Mouse (Mus musculus) CH12.LX (cell line): ENCODE data around the gene Spata13. TPM values are rescaled to one million over a fixed set of nuclear protein-coding genes. Genes with fewer than 3 reads are reported as not detected.

ENCODE experiments used
- DNase-seq: peaks from one replicate; pipeline ENCODE4 v3.0.0-alpha.2; 2013; ENCODE audit errors: extremely low read depth
- H3K27ac ChIP-seq: 2 replicates; pipeline ENCODE4 v1.5.1; 2012; ENCODE audit warnings: low read depth, mild to moderate bottlenecking, control low read depth, moderate library complexity; ENCODE audit not compliant: insufficient read depth
- H3K27me3 ChIP-seq: replicated peaks from 2 replicates; pipeline ENCODE3; 2012; ENCODE audit warnings: inconsistent platforms
- H3K36me3 ChIP-seq, 2 experiments: replicated peaks in 1 of 2; 2 replicates each; pipeline versions ENCODE3 to v1.6.1; 2012; ENCODE audit warnings: inconsistent platforms in 1 of 2, low read length in 1 of 2, mild to moderate bottlenecking in 1 of 2, mixed read lengths in 1 of 2, moderate library complexity in 1 of 2; ENCODE audit not compliant: control insufficient read depth in 1 of 2, insufficient read depth in 1 of 2
- H3K4me1 ChIP-seq, 2 experiments: 2 replicates each; pipeline ENCODE4 v1.6.1; 2012; ENCODE audit warnings: inconsistent platforms in 1 of 2, moderate library complexity in 1 of 2; ENCODE audit not compliant: insufficient read depth in 2 of 2, control insufficient read depth in 1 of 2
- H3K4me2 ChIP-seq: 2 replicates; pipeline ENCODE4 v1.6.1; 2012; ENCODE audit warnings: low read depth, mild to moderate bottlenecking, control low read depth; ENCODE audit not compliant: poor library complexity, insufficient read depth, severe bottlenecking
- H3K4me3 ChIP-seq, 3 experiments: fragments of 150-350 bp in 1 of 3; sonication (generic) in 1 of 3; replicated peaks in 1 of 3; 2 replicates each; pipeline versions ENCODE3 to v1.5.1; 2011 to 2012; ENCODE audit warnings: low read depth in 2 of 3, low read length in 2 of 3, mild to moderate bottlenecking in 2 of 3, moderate library complexity in 2 of 3, control low read depth in 1 of 3, improper control_type of control experiment in 1 of 3, inconsistent platforms in 1 of 3, mixed read lengths in 1 of 3; ENCODE audit not compliant: poor library complexity in 1 of 3
- H3K79me2 ChIP-seq: replicated peaks from 2 replicates; pipeline ENCODE4 v1.6.1; 2012; ENCODE audit warnings: mild to moderate bottlenecking, moderate library complexity; ENCODE audit not compliant: control insufficient read depth, poor library complexity, insufficient read depth, severe bottlenecking; ENCODE audit errors: extremely low read depth
- H3K9ac ChIP-seq: 2 replicates; pipeline ENCODE4 v1.6.1; 2012; ENCODE audit warnings: low read depth, mild to moderate bottlenecking, control low read depth, moderate library complexity; ENCODE audit not compliant: insufficient read depth
- H3K9me3 ChIP-seq: replicated peaks from 2 replicates; pipeline ENCODE3; 2012; ENCODE audit warnings: low read length, inconsistent platforms, mixed read lengths
- BHLHE40 ChIP-seq: IDR thresholded peaks from 2 replicates; pipeline ENCODE4 v1.6.1; 2011; ENCODE audit warnings: mild to moderate bottlenecking, low read depth, low read length, improper control_type of control experiment
- CHD1 ChIP-seq: IDR thresholded peaks from 2 replicates; pipeline ENCODE4 v1.6.1; 2012; ENCODE audit warnings: low read depth, low read length, improper control_type of control experiment, inconsistent platforms
- EP300 ChIP-seq: IDR thresholded peaks from 2 replicates; pipeline ENCODE4 v1.6.1; 2011; ENCODE audit warnings: low read length, improper control_type of control experiment
- HCFC1 ChIP-seq: IDR thresholded peaks from 2 replicates; pipeline ENCODE4 v1.6.1; 2012; ENCODE audit warnings: low read depth, mild to moderate bottlenecking, inconsistent platforms, low read length, improper control_type of control experiment
- MAFK ChIP-seq: IDR thresholded peaks from 2 replicates; pipeline ENCODE4 v1.6.1; 2011; ENCODE audit warnings: low read length, improper control_type of control experiment; ENCODE audit not compliant: insufficient replicate concordance
- MAZ ChIP-seq: IDR thresholded peaks from 2 replicates; pipeline ENCODE4 v1.6.1; 2012; ENCODE audit warnings: low read depth, mild to moderate bottlenecking, inconsistent platforms, low read length, improper control_type of control experiment, moderate library complexity
- MXI1 ChIP-seq: IDR thresholded peaks from 2 replicates; pipeline ENCODE4 v1.6.1; 2011; ENCODE audit warnings: mild to moderate bottlenecking, low read depth, low read length, improper control_type of control experiment
- RAD21 ChIP-seq: IDR thresholded peaks from 2 replicates; pipeline ENCODE4 v1.6.1; 2011; ENCODE audit warnings: low read depth, mild to moderate bottlenecking, low read length, improper control_type of control experiment, moderate library complexity
- SIN3A ChIP-seq: IDR thresholded peaks from 2 replicates; pipeline ENCODE4 v1.6.1; 2012; ENCODE audit warnings: low read length, improper control_type of control experiment, inconsistent platforms
- SMC3 ChIP-seq: IDR thresholded peaks from 2 replicates; pipeline ENCODE4 v1.6.1; 2011; ENCODE audit warnings: low read depth, low read length, improper control_type of control experiment
- TBP ChIP-seq: conservative IDR thresholded peaks from 2 replicates; pipeline ENCODE4 v1.6.1; 2011; ENCODE audit warnings: low read depth, low read length, improper control_type of control experiment
- UBTF ChIP-seq: IDR thresholded peaks from 2 replicates; pipeline ENCODE4 v1.6.1; 2012; ENCODE audit warnings: low read depth, mild to moderate bottlenecking, inconsistent platforms, low read length, improper control_type of control experiment, moderate library complexity
- USF1 ChIP-seq: IDR thresholded peaks from 2 replicates; pipeline ENCODE4 v1.6.1; 2014; ENCODE audit warnings: low read depth, mild to moderate bottlenecking, inconsistent platforms, low read length, improper control_type of control experiment
- USF2 ChIP-seq: conservative IDR thresholded peaks from 2 replicates; pipeline ENCODE4 v1.6.1; 2011; ENCODE audit warnings: low read depth, low read length, improper control_type of control experiment
- ZC3H11A ChIP-seq: IDR thresholded peaks from 2 replicates; pipeline ENCODE4 v1.6.1; 2012; ENCODE audit warnings: low read depth, mild to moderate bottlenecking, inconsistent platforms, low read length, improper control_type of control experiment
- ZKSCAN1 ChIP-seq: IDR thresholded peaks from 2 replicates; pipeline ENCODE4 v1.6.1; 2012; ENCODE audit warnings: low read depth, inconsistent platforms, low read length, improper control_type of control experiment, borderline replicate concordance
- ZMIZ1 ChIP-seq: IDR thresholded peaks from 2 replicates; pipeline ENCODE4 v1.6.1; 2012; ENCODE audit warnings: low read depth, mild to moderate bottlenecking, inconsistent platforms, low read length, improper control_type of control experiment
- dilution Hi-C: fragments of 300-500 bp; cut with MboI; formaldehyde crosslinking; loops from 2 replicates; pipeline ENCODE4 v1.14.3; 2020; ENCODE audit warnings: low sequenced_read_pairs; ENCODE audit not compliant: extremely low pct_unique_long_range_greater_than_20kb, extremely low pct_ligation_motif_present
- in situ Hi-C: fragments of 300-500 bp; cut with MboI; formaldehyde crosslinking; loops from 3 replicates; pipeline ENCODE4 v1.14.3; 2019; ENCODE audit warnings: low sequenced_read_pairs, low pct_ligation_motif_present, low pct_unique_long_range_greater_than_20kb, mixed read lengths
- polyA plus RNA-seq: library from polyadenylated mRNA; unstranded; fragments of >175 nt; gene quantifications from 2 replicates; pipeline ENCODE4 v1.2.1, GENCODE M21; 2012; ENCODE audit warnings: low read depth; ENCODE audit not compliant: insufficient read length
- total RNA-seq, 2 experiments: library from RNA; depleted of rRNA; stranded (reverse); fragments of 300-350 nt in 1 of 2; fragments of >200 nt in 1 of 2; gene quantifications; 2 replicates each; pipeline ENCODE4 v1.2.3; 2012 to 2014

Spata13 gene
- total and polyA plus RNA-seq, 3 experiments, result 11.6 to 15.9 (median 13.6) TPM

DNA sequence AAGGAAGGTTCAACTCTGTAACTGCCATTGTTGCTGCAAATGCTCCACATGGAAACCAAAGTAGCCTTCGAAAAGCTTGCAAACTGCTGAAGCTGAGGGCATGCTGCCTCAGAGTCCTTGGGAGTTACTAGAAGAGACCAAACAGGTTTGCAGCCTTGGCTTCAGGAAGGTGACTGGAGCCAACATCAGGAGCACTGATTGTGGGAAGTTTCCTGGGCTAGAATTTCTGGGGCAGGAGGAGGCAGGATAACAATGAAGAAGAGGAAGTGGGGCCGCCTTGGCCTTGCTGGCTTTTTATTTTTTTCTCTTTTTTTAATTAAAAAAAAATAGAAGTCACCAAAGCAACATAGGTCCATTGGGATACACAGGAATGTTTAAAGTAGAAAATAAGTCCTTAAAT, 34.8 kb upstream of the Spata13 start:
- peaks cover 0 to 6% of the 10 kb centered on the region in 2 experiments; a peak in 1 of 4 replicates for H3K4me1 ChIP-seq
- in situ Hi-C loops, result no loop called here
- H3K27me3 ChIP-seq, result peaks cover 1% of the 10 kb centered on the region
- TF ChIP-seq UBTF, result no peak
- no peak for TF ChIP-seq EP300
- TF ChIP-seq CHD1, result no peak
- TF ChIP-seq MXI1, result no peak
- TF ChIP-seq SIN3A, result no peak
- TF ChIP-seq SMC3, result no peak
- no peak for TF ChIP-seq ZMIZ1
- TF ChIP-seq USF1, result no peak
- TF ChIP-seq RAD21, result no peak
- TF ChIP-seq USF2, result no peak
- no peak for TF ChIP-seq BHLHE40
- TF ChIP-seq ZC3H11A, result no peak
- no peak for TF ChIP-seq TBP
- TF ChIP-seq MAZ, result no peak
- no peak for TF ChIP-seq ZKSCAN1
- TF ChIP-seq HCFC1, result no peak
- TF ChIP-seq, all 38 proteins: peak for 0
- no peak for DNase-seq
- Histone ChIP-seq H3K9ac (no peak overlapping the region), H3K27ac (no peak overlapping the region), H3K4me2 (no peak overlapping the region), H3K36me3 (no peaks in the 10 kb centered on the region), H3K79me2 (no peaks in the 10 kb centered on the region), H3K4me3 (no peak overlapping the region), H3K9me3 (no peaks in the 10 kb centered on the region)
- dilution Hi-C loops, result no loop called here

GRCm38 (mm10) chr14:60605564-60605963, 28.2 kb upstream of the Spata13 start:
- no peaks in the 10 kb centered on the region for H3K79me2 ChIP-seq
- dilution Hi-C loops (no loop called here), in situ Hi-C loops (no loop called here)
- H3K36me3 ChIP-seq, result no peaks in the 10 kb centered on the region
- no peak for DNase-seq
- TF ChIP-seq TBP (no peak), MAFK (no peak)
- peaks cover 0 to under 1% of the 10 kb centered on the region in 2 experiments; a peak in 1 of 4 replicates for H3K4me1 ChIP-seq
- no peak overlapping the region for H3K27ac ChIP-seq
- no peak overlapping the region for H3K4me3 ChIP-seq
- no peaks in the 10 kb centered on the region for H3K9me3 ChIP-seq
- H3K9ac ChIP-seq, result no peak overlapping the region
- no peaks in the 10 kb centered on the region for H3K27me3 ChIP-seq
- no peak overlapping the region for H3K4me2 ChIP-seq
